Mouse (Mus musculus) left cerebral cortex, adult 6 months (tissue): ENCODE results near the gene Grb2. TPM values are rescaled to one million over a fixed set of nuclear protein-coding genes. Genes with fewer than 3 reads are reported as not detected.

Experiments used
- long read RNA-seq, 2 experiments: library from polyadenylated mRNA; unstranded; transcript quantifications; one replicate each; pipeline ENCODE4 v2.0.0; 2019 to 2020
- polyA plus RNA-seq: library from polyadenylated mRNA; unstranded; fragments of <200 nt; fragmentation: Nextera tagmentation; gene quantifications from 2 replicates; pipeline ENCODE4 v1.2.3, GENCODE M21; 2021

Grb2 gene
- polyA plus RNA-seq = 18.5 and 33.1 TPM in 2 replicates
- long read RNA-seq, experiment 1, transcript Grb2-203 (5 exons, 2,683 nt) = major isoform, 61 of 128 reads
- long read RNA-seq, experiment 1, partial matches to known transcripts = 17 of 128 reads
- long read RNA-seq, experiment 1, other reads (novel, unspliced or antisense) = 48 of 128 reads
- long read RNA-seq, experiment 2, transcript Grb2-203 (5 exons, 2,683 nt) = major isoform, 15 of 46 reads
- long read RNA-seq, experiment 2, partial matches to known transcripts = 8 of 46 reads
- long read RNA-seq, experiment 2, other reads (novel, unspliced or antisense) = 22 of 46 reads

DNA sequence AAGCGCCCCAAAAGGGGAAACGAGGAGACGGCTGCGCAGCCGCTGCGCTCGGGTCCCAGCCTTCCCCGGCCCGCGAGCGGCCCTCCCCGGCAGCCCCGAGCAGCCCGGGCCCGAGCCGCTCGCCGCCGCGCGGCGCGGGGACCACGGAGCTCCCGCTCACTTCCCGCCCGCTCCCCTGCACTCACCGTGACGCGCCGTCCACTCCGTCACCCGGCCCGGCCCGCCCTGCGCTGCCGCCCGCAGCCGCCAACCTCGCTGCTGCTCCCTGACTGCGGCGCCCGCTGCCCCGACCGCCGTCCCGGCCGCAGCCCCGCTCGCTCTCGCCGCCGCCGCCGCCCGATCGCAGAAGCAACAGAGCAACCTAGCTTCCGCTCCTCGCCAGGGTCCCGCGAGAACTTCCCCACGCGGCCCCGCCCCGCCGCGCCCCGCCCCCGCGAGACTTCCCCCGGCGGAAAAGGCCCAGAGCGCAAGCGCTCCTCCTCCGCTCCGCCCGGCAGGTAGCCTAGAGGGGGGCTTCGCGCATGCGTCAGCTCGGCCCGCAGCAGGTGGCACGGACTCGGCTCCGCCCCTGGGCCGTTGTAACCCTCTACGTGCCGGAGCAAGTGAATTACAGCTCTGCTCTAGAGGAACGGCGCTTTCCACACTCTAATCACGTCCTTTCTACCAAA lies at the start of gene Grb2:
Gene Grb2 (minus strand): TSS at position 389 of the 668 bp plus-strand sequence.

DNA sequence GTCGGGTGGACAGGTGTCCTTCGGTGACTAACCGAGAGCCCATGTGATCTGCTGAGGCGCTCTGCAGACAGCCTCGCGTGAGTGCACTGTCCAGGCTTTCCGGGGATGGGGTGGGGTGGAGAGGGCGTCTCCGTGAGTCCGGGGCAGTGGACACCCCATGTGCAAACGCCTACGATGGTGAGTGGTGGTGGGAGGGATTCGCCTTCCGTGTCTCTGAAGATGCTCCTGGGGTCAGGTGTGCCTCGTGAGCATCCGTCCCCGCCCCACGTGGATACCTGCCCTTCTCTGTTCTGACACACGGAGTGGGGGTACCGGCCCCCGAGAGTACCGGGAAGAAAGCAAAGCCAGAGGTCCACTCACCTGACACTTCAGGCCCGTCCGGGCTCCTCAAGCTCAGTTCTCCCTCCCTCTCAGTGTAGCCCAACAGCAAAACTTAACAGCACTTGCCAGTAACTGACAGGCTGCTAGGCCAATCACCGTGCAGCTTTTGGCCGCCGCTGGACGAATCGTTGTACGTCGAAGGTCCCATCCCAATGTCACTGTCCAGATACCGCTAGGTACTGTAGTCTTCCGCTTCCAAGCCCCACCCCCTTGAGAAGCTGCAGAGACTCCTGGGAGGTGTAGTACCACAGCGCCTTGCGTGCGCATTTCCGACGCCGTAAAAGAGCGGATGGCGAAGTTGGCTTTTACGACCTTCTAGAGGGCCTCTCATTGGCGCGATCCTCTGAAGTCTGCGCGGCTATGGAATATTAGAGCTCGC lies 80.5 kb downstream of the Grb2 start, which contains the start of gene Slc25a19:
Gene Slc25a19 (minus strand): TSS at position 591 of the 760 bp plus-strand sequence.

DNA sequence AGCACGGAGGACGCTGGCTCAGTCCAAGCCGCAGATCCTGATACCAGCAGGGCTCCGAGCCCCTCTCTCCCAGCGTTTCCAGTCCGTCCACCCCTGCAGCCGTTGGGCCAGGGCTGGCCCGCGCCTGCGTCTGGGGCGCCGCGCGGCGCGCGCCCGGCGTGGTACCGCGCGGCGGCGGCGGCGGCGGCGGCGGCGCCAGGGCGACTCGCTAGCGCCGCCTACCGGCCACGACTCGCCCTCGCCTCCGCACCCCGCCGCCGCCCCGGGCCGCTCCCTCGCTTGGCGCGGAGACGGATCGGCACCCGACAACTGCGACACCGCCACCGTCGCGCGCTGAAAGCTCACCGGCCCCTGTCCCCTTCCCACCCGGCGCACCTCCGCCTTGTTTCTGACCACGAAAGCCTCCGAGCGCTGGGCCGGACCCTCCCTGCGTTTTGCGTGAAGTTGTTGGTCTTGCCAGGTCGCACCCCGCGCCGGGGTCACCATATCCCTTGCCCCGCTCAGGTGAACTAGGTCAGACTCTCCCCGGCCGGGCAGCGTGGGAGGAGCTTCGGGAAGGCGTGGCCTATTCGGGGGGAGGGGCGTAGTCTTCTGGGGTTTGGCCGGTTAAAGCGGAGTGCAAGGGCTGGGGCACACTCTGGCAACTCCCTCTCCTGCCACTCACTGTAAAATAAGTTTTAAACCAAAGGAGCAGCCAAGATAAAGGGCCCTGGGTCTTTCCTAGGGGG lies 95.8 kb downstream of the Grb2 start, which contains the start of gene Mif4gd:
Gene Mif4gd (minus strand): TSS at position 560 of the 728 bp plus-strand sequence.

GRCm38 (mm10) chr11:115603476-115604303 lies 104.7 kb downstream of the Grb2 start, which contains the start of the genes Mrps7 and Gga3:
Mrps7 (plus strand) TSS chr11:115603925.
Gga3 (minus strand) TSS chr11:115604051.

Other genes starting within 250 kb of the Grb2 start
- 0.15 and 0.38 TPM in 2 replicates for gene Slc16a5, start 246.1 kb downstream of the Grb2 start, polyA plus RNA-seq
- 8.7 and 8.9 TPM in 2 replicates for gene Armc7, start 232.9 kb downstream of the Grb2 start, polyA plus RNA-seq
- 122 and 134 TPM in 2 replicates for gene Nt5c, start 216.7 kb downstream of the Grb2 start, polyA plus RNA-seq
- 221 and 286 TPM in 2 replicates for gene Jpt1, start 194.2 kb downstream of the Grb2 start, polyA plus RNA-seq
- gene Sumo2, start 172.3 kb downstream of the Grb2 start, polyA plus RNA-seq = 614 and 680 TPM in 2 replicates
- gene Nup85, start 144.2 kb downstream of the Grb2 start, polyA plus RNA-seq = 24.0 and 25.4 TPM in 2 replicates
- gene Mrps7, start 104.7 kb downstream of the Grb2 start, polyA plus RNA-seq = 52.9 and 69.6 TPM in 2 replicates
- 5.6 and 19.8 TPM in 2 replicates for gene Gga3, start 104.5 kb downstream of the Grb2 start, polyA plus RNA-seq
- 21.1 and 23.1 TPM in 2 replicates for gene Mif4gd, start 95.6 kb downstream of the Grb2 start, polyA plus RNA-seq
- gene Slc25a19, start 80.3 kb downstream of the Grb2 start, polyA plus RNA-seq = 42.4 and 49.2 TPM in 2 replicates
- gene Tmem94, start 56.8 kb upstream of the Grb2 start, polyA plus RNA-seq = 18.1 and 22.2 TPM in 2 replicates
- gene Caskin2, start 105.0 kb upstream of the Grb2 start, polyA plus RNA-seq = 8.5 and 14.8 TPM in 2 replicates
- 5.4 and 6.0 TPM in 2 replicates for gene Tsen54, start 106.1 kb upstream of the Grb2 start, polyA plus RNA-seq
- 7.0 and 7.4 TPM in 2 replicates for gene Llgl2, start 115.5 kb upstream of the Grb2 start, polyA plus RNA-seq
- gene Myo15b, start 149.8 kb upstream of the Grb2 start, polyA plus RNA-seq = 0.14 TPM in 1 of 2 replicates, not detected in the other
- gene Smim5, start 191.4 kb upstream of the Grb2 start, polyA plus RNA-seq = 1.4 and 1.7 TPM in 2 replicates
- not detected in 2 replicates for gene Smim6, start 203.4 kb upstream of the Grb2 start, polyA plus RNA-seq
- gene Sap30bp, start 224.7 kb upstream of the Grb2 start, polyA plus RNA-seq = 26.6 and 36.8 TPM in 2 replicates
- 7.0 and 8.5 TPM in 2 replicates for gene Recql5, start 224.9 kb upstream of the Grb2 start, polyA plus RNA-seq